Mouse (Mus musculus): Measurements from ENCODE around the gene Cspg4.

Cspg4 gene

GRCm38 (mm10) chr9:56864832-56865231 is at the start of gene Cspg4:
Gene Cspg4 (plus strand): TSS chr9:56865033.
- DNase-seq (ENCODE audit: low spot score): no peak

- DNase-seq (ENCODE audit: low spot score): no peak
Observed at GRCm38 (mm10) chr9:56824900-56825299, 39.9 kb upstream of the Cspg4 start.

GRCm38 (mm10) chr9:56825476-56826213 is 39.2 kb upstream of the Cspg4 start:
- no peak for DNase-seq (ENCODE audit: low spot score)

- DNase-seq (ENCODE audit: low spot score): no peak
Observed at GRCm38 (mm10) chr9:56828146-56828545, 36.7 kb upstream of the Cspg4 start.

- no peak for DNase-seq (ENCODE audit: low spot score)
Observed at GRCm38 (mm10) chr9:56828841-56829240, 36.0 kb upstream of the Cspg4 start.

- DNase-seq (ENCODE audit: low spot score): no peak
Observed at GRCm38 (mm10) chr9:56830162-56830561, 34.7 kb upstream of the Cspg4 start.

GRCm38 (mm10) chr9:56831904-56832303 is 32.9 kb upstream of the Cspg4 start:
- no peak for DNase-seq (ENCODE audit: low spot score)

GRCm38 (mm10) chr9:56832900-56833299 is 31.9 kb upstream of the Cspg4 start:
- no peak for DNase-seq (ENCODE audit: low spot score)

- DNase-seq (ENCODE audit: low spot score): no peak
Observed at GRCm38 (mm10) chr9:56835152-56835551, 29.7 kb upstream of the Cspg4 start.

- DNase-seq (ENCODE audit: low spot score): no peak
Observed at GRCm38 (mm10) chr9:56840721-56841120, 24.1 kb upstream of the Cspg4 start.

- no peak for DNase-seq (ENCODE audit: low spot score)
Observed at GRCm38 (mm10) chr9:56841864-56842263, 23.0 kb upstream of the Cspg4 start.

- DNase-seq (ENCODE audit: low spot score): no peak
Observed at GRCm38 (mm10) chr9:56842303-56842719, 22.5 kb upstream of the Cspg4 start.

- peak; percentile 26 for DNase-seq (ENCODE audit: low spot score)
Observed at GRCm38 (mm10) chr9:56843679-56844188, 21.1 kb upstream of the Cspg4 start.

GRCm38 (mm10) chr9:56844644-56845043 is 20.2 kb upstream of the Cspg4 start:
- DNase-seq (ENCODE audit: low spot score): no peak

GRCm38 (mm10) chr9:56847523-56847922 is 17.3 kb upstream of the Cspg4 start:
- DNase-seq (ENCODE audit: low spot score): peak; percentile 17

GRCm38 (mm10) chr9:56850128-56850904 is 14.5 kb upstream of the Cspg4 start:
- no peak for DNase-seq (ENCODE audit: low spot score)

- no peak for DNase-seq (ENCODE audit: low spot score)
Observed at GRCm38 (mm10) chr9:56850905-56851252, 14.0 kb upstream of the Cspg4 start.

GRCm38 (mm10) chr9:56851778-56852177 is 13.1 kb upstream of the Cspg4 start:
- DNase-seq (ENCODE audit: low spot score): no peak

GRCm38 (mm10) chr9:56857463-56857862 is 7.4 kb upstream of the Cspg4 start:
- no peak for DNase-seq (ENCODE audit: low spot score)

- no peak for DNase-seq (ENCODE audit: low spot score)
Observed at GRCm38 (mm10) chr9:56860035-56860434, 4.8 kb upstream of the Cspg4 start.

GRCm38 (mm10) chr9:56860486-56861269 is 4.2 kb upstream of the Cspg4 start:
- no peak for DNase-seq (ENCODE audit: low spot score)

- DNase-seq (ENCODE audit: low spot score): no peak
Observed at GRCm38 (mm10) chr9:56862863-56863262, 2.0 kb upstream of the Cspg4 start.

Measured in c-Kit-positive CD71-positive TER-119-positive erythroid progenitor cells, embryonic 14.5 days (primary cell).